Mouse (Mus musculus): ENCODE results near the gene Tgfbr3. TPM values are rescaled to one million over a fixed set of nuclear protein-coding genes. Genes with fewer than 3 reads are reported as not detected.

Tgfbr3 gene
- polyA plus RNA-seq, 1 experiment from 2014 or later = 4.4 TPM

- WGBS (ENCODE audit: insufficient replicate concordance) = 72% methylated on average over 5 of the region's 5 CpGs
Observed at GRCm38 (mm10) chr5:107169796-107170195, 119.6 kb downstream of the Tgfbr3 start.

GRCm38 (mm10) chr5:107167872-107168300 lies 121.5 kb downstream of the Tgfbr3 start:
- WGBS (ENCODE audit: insufficient replicate concordance) = 57% methylated on average over 8 of the region's 8 CpGs
- peak overlapping the region; percentile 10 for H3K4me2 ChIP-seq (ENCODE audit: low read depth, low read length)
- peak; percentile 32; the same call in 1 of the 2 replicates for ATAC-seq
- peak; percentile 58 for DNase-seq
- H3K4me3 ChIP-seq (ENCODE audit: low read depth, low read length) = no peak overlapping the region
- TF ChIP-seq CTCF (IDR thresholded peaks at IDR 0.05; ENCODE audit: low read depth) (no peak), EP300 (IDR thresholded peaks at IDR 0.05; ENCODE audit: low read depth) (no peak)
- H3K4me1 ChIP-seq (ENCODE audit: insufficient read depth) = peaks cover 18% of the 10 kb centered on the region
- no peaks in the 10 kb centered on the region for H3K9me3 ChIP-seq (ENCODE audit: low read length)
- no peak overlapping the region for H3K9ac ChIP-seq (replicated peaks)
- H3K36me3 ChIP-seq (replicated peaks; ENCODE audit: insufficient read depth, low read length) = no peaks in the 10 kb centered on the region
- peak overlapping the region; percentile 71 for H3K27ac ChIP-seq (ENCODE audit: low read depth)
- no peaks in the 10 kb centered on the region for H3K27me3 ChIP-seq (ENCODE audit: insufficient read depth, low read length)

More at GRCm38 (mm10) chr5:107169796-107170195, 119.6 kb downstream of the Tgfbr3 start:
- no peaks in the 10 kb centered on the region for H3K36me3 ChIP-seq (replicated peaks; ENCODE audit: insufficient read depth, low read length)
- TF ChIP-seq EP300 (IDR thresholded peaks at IDR 0.05; ENCODE audit: low read depth) = no peak
- H3K27ac ChIP-seq (ENCODE audit: low read depth) = no peak overlapping the region
- DNase-seq (no peak), ATAC-seq (no peak)
- H3K4me1 ChIP-seq (ENCODE audit: insufficient read depth) = peaks cover 18% of the 10 kb centered on the region
- H3K9me3 ChIP-seq (ENCODE audit: low read length) = no peaks in the 10 kb centered on the region
- H3K4me2 ChIP-seq (ENCODE audit: low read depth, low read length) = no peak overlapping the region
- no peak overlapping the region for H3K9ac ChIP-seq (replicated peaks)
- no peaks in the 10 kb centered on the region for H3K27me3 ChIP-seq (ENCODE audit: insufficient read depth, low read length)
- H3K4me3 ChIP-seq (ENCODE audit: low read depth, low read length) = no peak overlapping the region

- DNase-seq (no peak), ATAC-seq (no peak)
- 62% methylated on average over 12 of the region's 12 CpGs for WGBS (ENCODE audit: insufficient replicate concordance)
- H3K27me3 ChIP-seq (ENCODE audit: insufficient read depth, low read length) = no peaks in the 10 kb centered on the region
- H3K4me1 ChIP-seq (ENCODE audit: insufficient read depth) = peaks cover 18% of the 10 kb centered on the region
- H3K4me2 ChIP-seq (ENCODE audit: low read depth, low read length) = peak overlapping the region; percentile 10
- no peak overlapping the region for H3K4me3 ChIP-seq (ENCODE audit: low read depth, low read length)
- TF ChIP-seq CTCF (IDR thresholded peaks at IDR 0.05; ENCODE audit: low read depth) = no peak
- no peak for TF ChIP-seq EP300 (IDR thresholded peaks at IDR 0.05; ENCODE audit: low read depth)
- H3K36me3 ChIP-seq (replicated peaks; ENCODE audit: insufficient read depth, low read length) = no peaks in the 10 kb centered on the region
- no peaks in the 10 kb centered on the region for H3K9me3 ChIP-seq (ENCODE audit: low read length)
- H3K27ac ChIP-seq (ENCODE audit: low read depth) = peak overlapping the region; percentile 71
- H3K9ac ChIP-seq (replicated peaks) = no peak overlapping the region
Observed at GRCm38 (mm10) chr5:107167373-107167772, 122.1 kb downstream of the Tgfbr3 start.

- ATAC-seq = peak; percentile 90
- 44% methylated on average over 11 of the region's 11 CpGs for WGBS (ENCODE audit: insufficient replicate concordance)
Observed at GRCm38 (mm10) chr5:107166659-107167370, 122.6 kb downstream of the Tgfbr3 start.

GRCm38 (mm10) chr5:107165734-107166133 lies 123.7 kb downstream of the Tgfbr3 start:
- H3K9me3 ChIP-seq (ENCODE audit: low read length) = no peaks in the 10 kb centered on the region
- H3K9ac ChIP-seq (replicated peaks) = no peak overlapping the region
- whole genome bisulfite sequencing (ENCODE audit: insufficient replicate concordance) = 62% methylated on average over 7 of the region's 7 CpGs
- no peak for DNase-seq
- H3K4me2 ChIP-seq (ENCODE audit: low read depth, low read length) = no peak overlapping the region
- no peak overlapping the region for H3K4me3 ChIP-seq (ENCODE audit: low read depth, low read length)
- H3K27ac ChIP-seq (ENCODE audit: low read depth) = no peak overlapping the region
- TF ChIP-seq CTCF (IDR thresholded peaks at IDR 0.05; ENCODE audit: low read depth) (no peak), EP300 (IDR thresholded peaks at IDR 0.05; ENCODE audit: low read depth) (no peak)
- H3K36me3 ChIP-seq (replicated peaks; ENCODE audit: insufficient read depth, low read length) = no peaks in the 10 kb centered on the region
- ATAC-seq = no peak
- H3K4me1 ChIP-seq (ENCODE audit: insufficient read depth) = peaks cover 18% of the 10 kb centered on the region
- H3K27me3 ChIP-seq (ENCODE audit: insufficient read depth, low read length) = no peaks in the 10 kb centered on the region

More at GRCm38 (mm10) chr5:107166659-107167370, 122.6 kb downstream of the Tgfbr3 start:
- H3K9ac ChIP-seq (replicated peaks) = no peak overlapping the region
- H3K9me3 ChIP-seq (ENCODE audit: low read length) = no peaks in the 10 kb centered on the region
- no peak for TF ChIP-seq CTCF (IDR thresholded peaks at IDR 0.05; ENCODE audit: low read depth)
- TF ChIP-seq EP300 (IDR thresholded peaks at IDR 0.05; ENCODE audit: low read depth) = no peak; the same call in 1 of the 2 replicates
- H3K27me3 ChIP-seq (ENCODE audit: insufficient read depth, low read length) = no peaks in the 10 kb centered on the region
- no peaks in the 10 kb centered on the region for H3K36me3 ChIP-seq (replicated peaks; ENCODE audit: insufficient read depth, low read length)
- DNase-seq = peak; percentile 41
- peak overlapping the region; percentile 10; the same call in 1 of the 2 replicates for H3K4me2 ChIP-seq (ENCODE audit: low read depth, low read length)
- H3K27ac ChIP-seq (ENCODE audit: low read depth) = peak overlapping the region; percentile 71
- H3K4me1 ChIP-seq (ENCODE audit: insufficient read depth) = peaks cover 18% of the 10 kb centered on the region
- no peak overlapping the region for H3K4me3 ChIP-seq (ENCODE audit: low read depth, low read length)

- DNase-seq (no peak), ATAC-seq (no peak)
- Histone ChIP-seq H3K4me3 (ENCODE audit: low read depth, low read length) (no peak overlapping the region), H3K4me2 (ENCODE audit: low read depth, low read length) (no peak overlapping the region), H3K27ac (ENCODE audit: low read depth) (no peak overlapping the region), H3K9me3 (ENCODE audit: low read length) (no peaks in the 10 kb centered on the region), H3K4me1 (ENCODE audit: insufficient read depth) (peaks cover 18% of the 10 kb centered on the region), H3K27me3 (ENCODE audit: insufficient read depth, low read length) (no peaks in the 10 kb centered on the region), H3K36me3 (replicated peaks; ENCODE audit: insufficient read depth, low read length) (no peaks in the 10 kb centered on the region), H3K9ac (replicated peaks) (no peak overlapping the region)
- WGBS (ENCODE audit: insufficient replicate concordance) = 63% methylated on average over 5 of the region's 5 CpGs
- TF ChIP-seq EP300 (IDR thresholded peaks at IDR 0.05; ENCODE audit: low read depth) (no peak), CTCF (IDR thresholded peaks at IDR 0.05; ENCODE audit: low read depth) (no peak)
Observed at GRCm38 (mm10) chr5:107165271-107165670, 124.2 kb downstream of the Tgfbr3 start.
